Mouse (Mus musculus) ovary, adult 18-20 months (tissue): Measurements from ENCODE around the gene Fam161a.

Source experiments
- DNase-seq: peaks from one replicate; pipeline ENCODE4 v3.0.0; 2022; ENCODE audit warnings: low spot score, mixed read lengths

Fam161a gene

DNA sequence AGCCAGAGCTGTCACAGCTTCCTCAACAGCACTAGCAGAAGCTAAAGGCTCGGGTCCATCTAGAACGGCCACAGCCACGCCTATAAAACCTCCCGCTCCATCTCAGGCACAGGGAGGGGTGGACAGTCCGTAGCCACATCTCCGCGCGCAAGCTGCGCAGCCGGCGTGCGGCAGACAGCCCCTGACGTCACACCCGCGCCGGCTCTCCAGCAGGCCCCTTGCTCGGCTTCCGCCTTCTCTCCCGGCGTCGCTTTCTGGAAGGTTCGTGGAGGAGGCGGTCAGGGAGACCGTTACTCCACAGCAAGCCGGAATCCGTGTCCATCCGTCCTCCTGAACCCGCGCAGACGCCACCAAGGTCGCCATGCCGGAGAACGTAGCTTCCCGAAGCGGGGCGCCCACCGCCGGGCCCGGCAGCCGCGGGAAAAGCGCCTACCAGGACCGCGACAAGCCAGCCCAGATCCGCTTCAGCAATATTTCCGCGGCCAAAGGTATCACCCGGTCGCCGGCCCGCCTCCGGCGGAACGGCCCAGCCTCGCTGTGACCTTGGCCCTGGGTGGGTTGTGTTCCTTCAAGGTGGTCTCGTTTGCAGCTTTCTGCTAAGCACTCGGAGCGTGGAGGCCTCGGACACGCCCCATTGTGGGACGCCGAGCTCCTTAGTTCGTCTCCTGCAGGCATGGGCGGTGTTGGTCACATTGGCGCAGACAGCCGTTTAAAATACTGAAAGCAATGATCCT is 16.8 kb upstream of the Fam161a start, which contains the start of gene Cct4:
Cct4 (plus strand) TSS at position 127 of the 734 bp plus-strand sequence.
- peak; percentile 92 for DNase-seq

DNA sequence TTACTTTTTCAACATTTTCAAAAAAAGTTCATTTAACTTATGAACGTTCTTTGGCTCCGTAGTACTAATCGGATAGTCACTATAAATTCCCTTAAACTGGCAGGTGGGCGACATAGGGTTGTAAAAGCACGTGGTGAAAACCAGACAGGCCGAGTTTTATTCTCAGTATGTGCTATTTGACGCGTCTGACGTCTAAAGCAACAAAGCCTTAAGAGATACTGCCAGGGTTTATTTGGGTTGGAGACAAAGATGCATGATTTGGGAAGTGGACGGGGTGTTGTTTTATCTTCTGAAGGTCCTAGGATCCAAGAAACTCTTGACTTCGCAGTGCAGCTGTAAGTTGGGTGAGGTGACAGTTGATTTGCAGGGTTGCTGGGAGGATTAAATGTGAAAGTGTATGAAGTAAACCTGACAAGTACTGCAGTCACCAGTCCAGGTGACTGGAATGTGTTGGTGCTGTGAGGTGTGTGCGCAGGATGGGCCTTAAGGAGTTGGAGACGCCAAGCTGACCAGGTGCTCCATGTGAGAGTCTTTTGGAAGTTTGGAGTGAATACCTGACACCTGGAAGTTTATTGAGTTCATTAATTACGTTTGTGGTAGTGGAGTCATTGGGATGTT is 16.0 kb upstream of the Fam161a start:
- no peak for DNase-seq

GRCm38 (mm10) chr11:22994271-22994670 is 13.1 kb upstream of the Fam161a start:
- no peak for DNase-seq

- no peak for DNase-seq
These were observed 11.9 kb upstream of the Fam161a start for GRCm38 (mm10) chr11:22995461-22995860.

DNA sequence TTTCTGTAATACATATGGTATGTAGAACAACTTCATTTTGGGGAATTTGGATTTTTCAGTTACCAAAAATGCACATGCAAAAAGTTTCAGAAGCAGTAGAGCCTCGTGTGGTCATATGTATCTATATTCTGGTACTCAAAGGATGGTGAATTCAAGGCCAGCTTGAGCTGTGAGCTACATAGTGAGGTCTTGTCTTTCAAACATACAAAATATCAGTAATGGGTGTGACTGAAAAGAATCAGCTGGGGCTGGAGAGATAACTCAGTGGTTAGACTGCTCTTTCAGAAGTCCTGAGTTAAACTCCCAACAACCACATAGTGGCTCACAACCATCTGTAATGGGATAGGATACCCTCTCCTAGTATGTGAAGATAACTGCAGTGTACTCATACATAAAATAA is 9.0 kb upstream of the Fam161a start:
- DNase-seq: no peak

DNA sequence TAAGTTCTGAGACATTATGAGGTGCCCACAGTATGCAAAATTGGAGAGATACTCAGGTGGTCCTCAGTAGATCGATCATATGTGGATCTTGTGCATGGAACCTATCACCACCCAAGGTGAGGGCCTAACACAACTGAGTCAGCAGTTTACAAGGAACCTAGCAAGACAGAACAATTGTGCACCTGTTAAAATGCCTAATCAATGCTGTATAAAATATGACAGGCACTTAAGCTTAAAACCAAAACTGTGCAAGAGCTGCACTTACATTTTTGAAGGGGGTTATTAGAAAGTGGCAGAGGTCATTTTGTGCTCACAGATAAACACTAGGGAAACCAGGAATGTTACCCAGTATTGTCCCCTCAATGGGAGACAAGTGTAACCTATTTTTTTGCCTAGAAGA is 2.1 kb upstream of the Fam161a start:
- no peak for DNase-seq

DNA sequence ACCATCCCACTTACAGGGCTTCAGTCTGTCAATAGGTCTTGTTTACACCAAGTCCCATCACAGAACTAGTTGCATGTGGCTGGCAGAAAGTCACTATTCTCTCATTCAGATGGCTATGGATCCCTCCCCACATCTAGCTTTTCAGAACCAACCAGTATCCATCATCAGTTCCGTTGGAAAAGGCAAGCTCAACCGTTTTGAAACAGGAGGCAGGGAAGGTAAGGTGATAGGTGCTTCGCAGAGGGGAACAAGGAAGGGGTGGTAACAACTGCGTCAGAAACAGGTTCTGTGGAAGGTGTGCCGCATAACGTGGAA is 208 bp upstream of the Fam161a start:
- no peak for DNase-seq

DNA sequence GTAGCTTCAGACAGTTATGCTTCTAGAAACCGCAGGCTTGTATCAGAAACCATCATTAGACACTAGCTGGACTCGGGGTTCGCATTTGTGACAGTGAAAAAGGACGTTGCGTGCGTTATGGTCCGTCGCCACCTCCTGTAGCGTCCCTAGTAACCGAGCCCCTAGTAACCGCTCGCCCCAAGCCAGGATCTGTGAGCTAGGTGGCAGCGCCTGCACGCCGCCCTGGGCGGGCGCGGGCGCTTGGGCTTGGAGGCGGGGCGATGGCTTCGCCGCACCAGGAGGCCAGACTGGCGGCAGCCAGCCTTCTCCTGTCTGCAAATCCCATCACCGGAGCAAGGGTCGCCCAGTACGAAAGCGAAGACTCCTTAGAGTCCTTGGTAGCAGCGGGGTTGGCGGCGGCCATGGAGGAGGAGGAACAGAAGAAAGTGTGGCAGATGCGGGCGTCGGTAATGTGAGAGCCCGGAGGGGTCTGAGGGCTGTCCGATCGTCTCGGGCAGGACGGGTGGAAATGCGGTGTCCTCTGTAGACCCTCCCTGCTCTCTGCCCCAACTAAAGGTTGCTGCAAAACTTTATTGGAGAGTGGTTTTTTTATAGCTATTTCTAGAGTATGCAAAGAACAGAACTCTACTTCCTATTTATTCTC is 971 bp downstream of the Fam161a start:
- DNase-seq: peak; percentile 80

DNA sequence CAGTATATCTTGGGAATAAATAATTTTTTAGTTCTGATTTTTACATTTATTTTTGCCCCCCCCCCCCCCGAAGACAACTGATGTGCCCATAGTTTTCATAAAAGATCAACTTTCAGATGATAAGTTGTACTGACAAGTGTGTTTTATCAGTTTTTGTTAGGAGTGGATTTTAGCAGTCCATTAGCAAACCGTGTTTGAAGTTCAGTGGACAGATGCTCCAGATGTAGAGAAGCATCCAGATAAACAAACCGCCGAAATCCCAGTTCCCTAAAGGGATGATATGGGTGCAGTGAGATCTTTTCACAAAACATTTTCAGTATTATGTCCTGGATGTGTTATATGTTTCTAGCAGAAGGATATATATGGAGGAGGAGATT is 1.5 kb downstream of the Fam161a start:
- no peak for DNase-seq

DNA sequence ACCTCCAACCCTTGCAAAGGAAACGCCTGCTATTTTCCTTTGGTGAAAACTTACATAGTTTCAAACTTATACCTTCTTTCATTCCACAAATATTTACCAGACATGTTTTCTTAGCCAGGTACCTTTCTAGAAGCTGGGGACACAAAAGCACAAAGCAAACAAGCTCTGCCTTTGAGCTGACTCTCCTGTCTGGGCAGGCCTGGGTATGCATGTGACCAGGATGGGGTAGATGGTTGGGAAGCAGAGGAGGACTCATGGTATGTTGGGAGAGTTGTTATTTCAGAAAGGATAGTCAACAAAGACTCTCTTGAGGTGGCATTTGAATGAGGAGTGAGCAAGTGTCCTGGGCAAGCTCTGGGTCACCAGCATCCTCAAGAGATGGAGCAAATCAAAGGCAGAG is 5.8 kb downstream of the Fam161a start:
- DNase-seq: no peak

- no peak for DNase-seq
These were observed 6.4 kb downstream of the Fam161a start for GRCm38 (mm10) chr11:23013580-23014294.

GRCm38 (mm10) chr11:23014996-23015395 is 7.7 kb downstream of the Fam161a start:
- no peak for DNase-seq

GRCm38 (mm10) chr11:23017943-23018342 is 10.6 kb downstream of the Fam161a start:
- no peak for DNase-seq

- DNase-seq: peak; percentile 34
These were observed 12.9 kb downstream of the Fam161a start for GRCm38 (mm10) chr11:23020116-23020770.

GRCm38 (mm10) chr11:23020841-23021240 is 13.5 kb downstream of the Fam161a start:
- DNase-seq: no peak

DNA sequence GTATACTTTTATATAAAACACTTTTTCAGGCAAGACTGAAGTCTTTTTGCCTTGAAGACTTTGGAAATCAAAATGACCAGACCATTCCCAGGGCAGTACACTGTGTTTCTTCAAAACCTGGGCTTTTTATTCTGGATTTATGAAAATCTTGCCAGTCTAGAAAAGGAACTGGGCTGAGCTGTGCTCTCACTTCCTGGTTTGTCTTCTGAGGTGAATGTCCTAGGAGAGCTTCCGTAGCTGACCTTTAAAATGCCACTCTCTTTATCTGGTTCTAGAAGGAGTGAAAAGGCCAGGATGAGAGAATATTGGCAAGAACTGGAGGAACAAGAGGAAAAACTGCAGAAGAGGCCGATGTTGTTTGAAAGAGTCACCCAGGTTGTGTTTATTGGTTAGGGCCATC is 15.8 kb downstream of the Fam161a start:
- DNase-seq: no peak

- DNase-seq: no peak
These were observed 16.8 kb downstream of the Fam161a start for GRCm38 (mm10) chr11:23024169-23024568.

- DNase-seq: no peak
These were observed 21.6 kb downstream of the Fam161a start for GRCm38 (mm10) chr11:23028957-23029356.

DNA sequence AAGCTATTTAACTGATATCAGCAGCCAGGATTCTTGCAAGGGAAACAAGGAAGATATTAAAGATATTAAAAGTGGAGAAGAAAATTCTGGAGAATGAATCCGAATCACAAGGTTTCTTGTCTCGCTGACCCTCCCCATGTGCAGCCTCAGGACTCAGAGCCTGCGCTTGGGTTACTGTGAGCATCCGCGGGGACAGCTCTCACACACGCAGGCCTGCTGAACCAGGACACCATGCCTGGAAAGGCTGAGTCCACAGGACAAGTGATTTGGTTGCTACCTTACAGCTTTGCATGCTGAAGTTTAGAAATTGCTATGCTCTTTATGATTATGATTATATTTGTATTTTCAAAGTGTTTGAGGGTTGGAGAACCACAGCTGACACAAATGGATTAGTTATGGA is 22.1 kb downstream of the Fam161a start:
- no peak for DNase-seq

GRCm38 (mm10) chr11:23047252-23047651 is 39.9 kb downstream of the Fam161a start:
- DNase-seq: no peak

DNA sequence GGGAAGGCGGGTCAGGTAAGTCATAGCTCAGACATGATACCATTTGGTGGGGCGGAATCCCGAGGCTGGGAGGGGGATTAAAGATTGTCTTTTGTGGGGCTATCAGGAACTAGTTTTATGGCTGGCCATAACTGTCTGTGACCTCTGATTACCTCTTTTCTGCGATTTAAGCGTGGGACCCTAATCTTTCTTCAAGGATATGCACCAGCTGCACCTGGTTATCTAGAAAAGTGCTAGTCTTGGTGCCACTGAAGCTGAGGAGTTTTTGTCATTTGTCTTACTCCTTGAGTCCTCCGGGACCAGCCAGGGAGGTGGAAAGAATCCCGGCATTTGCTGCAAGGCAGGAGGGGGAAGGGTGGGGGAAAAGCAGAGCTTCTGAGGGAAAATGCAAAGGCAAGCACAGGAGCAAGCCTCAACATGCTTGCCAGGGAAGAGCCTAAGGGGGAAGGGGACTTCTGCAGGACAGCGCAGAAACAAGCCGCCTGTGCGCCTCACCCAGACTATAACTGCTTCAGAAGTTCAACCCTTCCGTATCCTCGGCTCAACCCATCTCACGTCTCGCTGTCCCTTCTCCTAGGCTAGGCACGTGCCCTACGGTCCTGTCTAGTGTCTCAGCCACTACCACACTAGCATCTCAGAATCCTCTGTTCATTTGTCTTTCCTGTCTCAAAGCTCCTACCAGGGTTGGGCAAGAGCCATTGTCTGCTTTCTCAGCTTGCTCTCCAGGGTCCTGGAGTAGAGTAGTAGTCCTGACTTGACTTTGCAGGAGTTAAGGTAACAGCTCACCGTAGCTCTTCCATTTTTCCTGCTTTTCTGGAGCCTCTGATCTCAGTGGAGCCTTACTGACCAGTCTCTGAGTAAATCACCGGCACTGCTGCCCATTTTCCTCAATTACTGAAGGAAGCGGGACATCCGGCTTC is 40.6 kb downstream of the Fam161a start:
- no peak for DNase-seq
